Mouse (Mus musculus) gastrocnemius, postnatal 10 days (tissue): Measurements from ENCODE around the gene Cars. TPM values are rescaled to one million over a fixed set of nuclear protein-coding genes. Genes with fewer than 3 reads are reported as not detected.

ENCODE experiments used
- DNase-seq: peaks from one replicate; pipeline ENCODE4 v3.0.0; 2021; ENCODE audit warnings: mixed read lengths
- microRNA-seq, 2 experiments: library from miRNA; unstranded; fragments of <30 nt; microRNA quantifications; one replicate each; pipeline ENCODE4 v1.2.0; 2021
- total RNA-seq, 2 experiments: library from RNA; stranded (reverse); gene quantifications; 2 replicates each; pipeline ENCODE4 v1.2.3; 2021

Gene Cars
- total RNA-seq, 2 experiments from 2014 or later = 36.0 to 43.5 TPM

DNA sequence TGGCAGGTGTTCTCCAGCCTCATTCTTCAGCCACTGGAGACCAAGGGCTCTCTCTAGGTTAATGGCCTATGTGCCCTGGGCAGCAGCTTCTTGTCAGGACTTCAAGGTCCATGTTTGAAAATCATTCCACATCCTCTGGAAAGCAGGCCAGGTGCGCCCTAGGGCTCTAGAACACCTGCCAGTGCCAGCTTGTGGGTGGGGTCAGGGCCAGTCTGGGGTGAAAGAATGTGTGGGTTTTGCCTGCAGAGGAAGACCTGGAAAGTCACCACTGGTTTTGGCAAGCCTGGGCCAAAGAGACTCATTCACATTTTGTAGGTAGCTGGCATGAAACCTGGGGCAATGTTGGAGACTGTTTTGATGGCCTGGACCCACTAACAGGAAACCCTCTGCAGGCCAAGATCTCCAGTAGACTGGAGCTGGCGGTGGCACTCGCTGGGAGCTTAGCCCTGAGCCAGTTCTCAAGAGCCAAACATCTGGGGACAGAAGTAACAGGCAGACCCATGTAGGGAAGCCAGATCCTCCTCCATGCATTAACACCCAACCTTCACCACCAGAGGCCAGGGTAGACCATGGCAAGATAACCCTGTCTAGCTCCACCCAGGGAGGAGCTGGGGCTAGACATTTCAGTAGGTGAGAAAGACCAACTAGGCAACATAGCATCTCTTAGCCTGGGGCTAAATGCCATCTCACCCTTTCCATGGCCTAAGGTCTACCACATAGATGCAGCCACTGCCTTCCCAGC lies 89.1 kb downstream of the Cars start:
- DNase-seq = no peak

DNA sequence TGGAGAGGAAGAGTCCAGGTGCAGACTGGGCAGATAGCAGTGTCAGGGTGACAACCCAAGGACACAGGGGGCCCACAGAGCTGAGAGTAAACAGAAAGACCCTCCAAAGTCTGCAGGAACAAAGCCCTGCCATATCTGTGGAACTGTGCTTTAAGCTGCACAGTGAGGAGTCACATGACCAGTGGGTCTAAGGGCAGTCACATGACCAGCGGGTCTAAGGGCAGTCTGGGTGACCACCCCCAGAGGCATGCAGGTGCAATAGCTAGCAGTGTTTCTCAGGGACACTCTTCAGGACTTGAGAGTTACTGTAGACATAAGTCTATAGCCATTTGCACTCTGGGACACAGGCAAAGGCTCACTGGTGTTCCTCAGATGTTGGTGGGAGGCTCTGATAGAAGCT lies 90.3 kb downstream of the Cars start:
- DNase-seq = no peak

Small RNA genes within 50 kb of the gene (microRNA-seq; reads per million reads assigned to microRNA genes)
- gene Mir7064 = 0 to 0.25 reads per million in 2 experiments

Other genes starting within 250 kb of the Cars start
- 100 to 1,000 TPM; 954 to 996 TPM for gene Cdkn1c, start 139.0 kb downstream of the Cars start, total RNA-seq
- gene Slc22a18, start 126.4 kb downstream of the Cars start, total RNA-seq = under 1 TPM; 0.35 to 0.54 TPM
- not detected for gene Phlda2, start 96.9 kb downstream of the Cars start, total RNA-seq
- 100 to 1,000 TPM; 164 to 169 TPM for gene Nap1l4, start 51.0 kb downstream of the Cars start, total RNA-seq
- under 1 TPM; 0.33 to 0.75 TPM for gene Tnfrsf26, start 28.6 kb upstream of the Cars start, total RNA-seq
- gene Tnfrsf22, start 49.6 kb upstream of the Cars start, total RNA-seq = 1 to 10 TPM; 2.5 to 3.9 TPM
- gene Tnfrsf23, start 85.8 kb upstream of the Cars start, total RNA-seq = 1 to 10 TPM; 3.6 to 6.3 TPM
- gene Osbpl5, start 156.9 kb upstream of the Cars start, total RNA-seq = 10 to 100 TPM; 33.3 to 40.2 TPM
- not detected for gene Mrgprg, start 166.9 kb upstream of the Cars start, total RNA-seq
- gene Mrgpre, start 184.4 kb upstream of the Cars start, total RNA-seq = 1 to 10 TPM; 1.2 to 1.5 TPM
- 1 to 10 TPM; 3.2 to 3.6 TPM for gene Nadsyn1, start 222.8 kb upstream of the Cars start, total RNA-seq
- gene Dhcr7, start 223.1 kb upstream of the Cars start, total RNA-seq = 10 to 100 TPM; 11.0 to 12.0 TPM